Mouse (Mus musculus): ENCODE results near the gene Frem1. TPM values are rescaled to one million over a fixed set of nuclear protein-coding genes. Genes with fewer than 3 reads are reported as not detected.

The Frem1 gene
- total and polyA plus RNA-seq, 2 experiments from 2014 or later: 1.0 to 5.1 TPM

DNA sequence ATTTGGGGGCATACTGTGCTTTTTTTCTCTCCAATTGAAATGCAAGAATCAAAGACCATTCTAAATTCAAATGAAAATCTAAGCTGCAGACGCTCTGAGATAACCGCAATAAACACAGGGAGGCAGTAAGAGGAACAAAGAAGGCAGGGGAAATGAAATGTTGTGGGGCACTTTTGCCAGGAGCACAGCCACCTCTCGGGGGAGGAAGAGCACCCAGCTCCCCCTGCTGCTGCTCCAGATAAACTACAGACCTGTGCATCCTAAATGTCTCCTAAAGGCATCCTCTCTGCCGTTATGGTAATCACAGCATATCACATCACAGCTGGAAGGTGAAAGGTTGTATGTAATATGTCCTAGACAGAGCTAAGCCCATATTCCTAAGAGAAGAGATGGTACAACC is 98.1 kb downstream of the Frem1 start:
- H3K4me1 ChIP-seq (ENCODE audit: insufficient read depth, low read length): no peaks in the 10 kb centered on the region
- no peak overlapping the region for H3K4me3 ChIP-seq (ENCODE audit: low read depth, low read length)
- H3K36me3 ChIP-seq (ENCODE audit: insufficient read depth, low read length): no peaks in the 10 kb centered on the region
- no peak; the same call in 1 of the 2 replicates for TF ChIP-seq CTCF (IDR thresholded peaks at IDR 0.05)
- DNase-seq (ENCODE audit: low spot score): no peak
- H3K9ac ChIP-seq (replicated peaks; ENCODE audit: low read length, poor library complexity, severe bottlenecking): no peak overlapping the region
- H3K27me3 ChIP-seq (ENCODE audit: insufficient read depth, low read length): no peaks in the 10 kb centered on the region
- no peak overlapping the region for H3K27ac ChIP-seq (ENCODE audit: low read depth, low read length)
- no peaks in the 10 kb centered on the region for H3K9me3 ChIP-seq (ENCODE audit: low read length)
- WGBS: 47% methylated on average over 4 of the region's 4 CpGs
- H3K4me2 ChIP-seq (ENCODE audit: low read depth, low read length, poor library complexity, severe bottlenecking): no peak overlapping the region
- ATAC-seq (ENCODE audit: low FRiP score): no peak

DNA sequence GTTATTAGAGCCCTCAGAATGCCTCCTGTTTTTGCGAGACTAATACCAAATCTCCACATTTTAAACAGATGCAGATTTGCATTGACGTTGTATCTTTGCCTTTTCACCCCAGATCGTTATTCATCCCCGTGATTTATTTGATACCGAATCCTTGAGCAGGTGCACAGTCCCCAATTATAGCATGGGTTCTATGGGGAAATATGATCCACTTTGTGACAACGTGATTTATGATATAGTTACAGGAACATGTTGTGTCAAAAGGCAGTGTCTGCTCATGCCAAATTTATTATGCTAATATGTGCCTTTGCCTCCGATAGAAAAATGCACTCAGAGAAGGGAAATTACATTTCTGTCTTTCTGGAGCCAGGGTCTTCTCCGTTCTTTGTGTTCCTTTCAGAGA is 102.6 kb downstream of the Frem1 start:
- ATAC-seq (ENCODE audit: low FRiP score) (no peak), DNase-seq (ENCODE audit: low spot score) (no peak)
- no peak overlapping the region for H3K4me2 ChIP-seq (ENCODE audit: low read depth, low read length, poor library complexity, severe bottlenecking)
- no peaks in the 10 kb centered on the region for H3K27me3 ChIP-seq (ENCODE audit: insufficient read depth, low read length)
- 63% methylated on average over 8 of the region's 8 CpGs for WGBS
- H3K36me3 ChIP-seq (ENCODE audit: insufficient read depth, low read length): no peaks in the 10 kb centered on the region
- no peak overlapping the region for H3K27ac ChIP-seq (ENCODE audit: low read depth, low read length)
- no peak overlapping the region for H3K4me3 ChIP-seq (ENCODE audit: low read depth, low read length)
- no peak overlapping the region for H3K9ac ChIP-seq (replicated peaks; ENCODE audit: low read length, poor library complexity, severe bottlenecking)
- TF ChIP-seq CTCF (IDR thresholded peaks at IDR 0.05): no peak
- H3K9me3 ChIP-seq (ENCODE audit: low read length): no peaks in the 10 kb centered on the region
- peaks cover 6% of the 10 kb centered on the region; the same call in 1 of the 2 replicates for H3K4me1 ChIP-seq (ENCODE audit: insufficient read depth, low read length)

DNA sequence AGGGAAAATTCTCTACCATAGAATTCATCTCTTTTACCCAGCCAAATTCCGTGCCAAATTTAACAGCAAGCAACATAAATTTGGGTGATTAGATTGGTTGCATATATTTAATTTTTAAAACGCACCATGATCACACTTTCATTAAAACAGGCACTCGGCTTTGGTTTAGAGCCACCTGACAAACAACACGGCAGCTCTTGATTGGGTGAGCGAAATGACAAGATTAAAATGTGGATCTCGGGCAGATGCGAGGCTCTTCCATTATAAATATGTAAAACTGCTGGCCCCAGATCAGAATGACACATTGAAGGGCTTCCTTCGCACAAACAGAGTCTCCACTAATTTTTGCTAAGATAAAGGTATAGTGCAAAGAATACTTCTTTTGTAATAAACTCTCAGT is 105.4 kb downstream of the Frem1 start:
- ATAC-seq (ENCODE audit: low FRiP score): no peak
- H3K4me3 ChIP-seq (ENCODE audit: low read depth, low read length): no peak overlapping the region
- no peak overlapping the region for H3K4me2 ChIP-seq (ENCODE audit: low read depth, low read length, poor library complexity, severe bottlenecking)
- H3K36me3 ChIP-seq (ENCODE audit: insufficient read depth, low read length): no peaks in the 10 kb centered on the region
- TF ChIP-seq CTCF (IDR thresholded peaks at IDR 0.05): no peak
- H3K9ac ChIP-seq (replicated peaks; ENCODE audit: low read length, poor library complexity, severe bottlenecking): no peak overlapping the region
- H3K27ac ChIP-seq (ENCODE audit: low read depth, low read length): no peak overlapping the region
- 58% methylated on average over 8 of the region's 8 CpGs for WGBS
- DNase-seq (ENCODE audit: low spot score): peak; percentile 54
- no peaks in the 10 kb centered on the region for H3K27me3 ChIP-seq (ENCODE audit: insufficient read depth, low read length)
- H3K9me3 ChIP-seq (ENCODE audit: low read length): no peaks in the 10 kb centered on the region
- H3K4me1 ChIP-seq (ENCODE audit: insufficient read depth, low read length): peaks cover 6% of the 10 kb centered on the region; the same call in 1 of the 2 replicates

DNA sequence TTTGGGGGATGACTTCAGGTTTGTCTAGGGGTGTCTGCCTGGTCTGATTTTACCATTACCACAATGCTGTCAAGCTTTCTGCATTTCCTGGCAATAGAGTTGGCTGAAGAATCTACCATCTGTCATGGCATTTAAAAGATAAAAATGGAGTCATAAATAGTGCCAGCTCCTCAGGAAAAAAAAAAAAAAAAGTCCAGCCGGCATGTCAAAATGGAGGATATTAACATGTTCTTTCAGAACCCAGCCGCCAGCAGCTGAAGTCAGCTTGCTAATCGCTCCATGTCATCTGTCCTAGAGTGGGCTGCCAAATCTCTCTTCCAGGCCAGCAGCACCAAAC is 105.9 kb downstream of the Frem1 start:
- 24% methylated on average over 3 of the region's 3 CpGs for WGBS

DNA sequence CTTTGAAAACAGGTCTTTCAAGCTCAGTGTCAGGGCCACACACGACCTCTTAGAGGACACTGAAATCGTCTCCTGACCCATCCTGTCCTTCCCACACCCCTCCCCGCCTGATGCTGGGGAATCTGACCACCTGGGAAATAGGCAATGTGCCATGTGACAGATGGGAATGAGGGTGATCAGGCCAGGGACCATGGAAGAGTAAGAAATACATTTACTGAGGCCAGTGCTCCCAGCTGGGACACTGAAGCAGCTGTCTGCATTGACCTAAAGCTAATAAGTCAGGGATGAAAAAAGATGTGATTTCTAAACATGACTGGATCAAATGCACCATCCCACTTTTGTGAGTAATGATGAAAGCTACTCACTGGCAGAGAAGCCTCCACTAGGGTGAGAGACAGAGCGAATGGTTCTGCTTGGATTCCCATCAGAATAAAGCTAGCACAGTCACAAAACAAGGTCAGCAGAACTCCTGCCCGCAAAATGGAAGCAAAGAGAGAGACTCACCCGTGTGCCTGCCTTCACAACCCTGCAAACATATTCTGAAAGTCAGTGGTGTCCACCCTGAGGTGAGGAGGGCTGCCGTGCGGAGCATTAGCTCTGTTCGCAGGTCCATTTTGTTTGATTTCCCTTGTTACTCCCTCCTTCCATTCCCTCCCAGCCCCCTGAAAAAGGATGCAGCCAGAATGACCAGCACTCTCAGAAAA is 106.4 kb downstream of the Frem1 start:
- ATAC-seq (ENCODE audit: low FRiP score) (peak; percentile 31; the same call in 1 of the 2 replicates), DNase-seq (ENCODE audit: low spot score) (peak; percentile 76)
- H3K9me3 ChIP-seq (ENCODE audit: low read length): no peaks in the 10 kb centered on the region
- H3K27ac ChIP-seq (ENCODE audit: low read depth, low read length): 0 out of 2 replicates have a peak overlapping the region, but pooled peaks have one; percentile 44
- no peaks in the 10 kb centered on the region for H3K36me3 ChIP-seq (ENCODE audit: insufficient read depth, low read length)
- no peak overlapping the region for H3K4me3 ChIP-seq (ENCODE audit: low read depth, low read length)
- no peaks in the 10 kb centered on the region for H3K27me3 ChIP-seq (ENCODE audit: insufficient read depth, low read length)
- no peak overlapping the region for H3K9ac ChIP-seq (replicated peaks; ENCODE audit: low read length, poor library complexity, severe bottlenecking)
- no peak for TF ChIP-seq CTCF (IDR thresholded peaks at IDR 0.05)
- H3K4me2 ChIP-seq (ENCODE audit: low read depth, low read length, poor library complexity, severe bottlenecking): no peak overlapping the region
- peaks cover 6% of the 10 kb centered on the region; the same call in 1 of the 2 replicates for H3K4me1 ChIP-seq (ENCODE audit: insufficient read depth, low read length)
- 61% methylated on average over 9 of the region's 9 CpGs for WGBS

More for the DNA sequence above, 105.9 kb downstream of the Frem1 start:
- Histone ChIP-seq H3K4me3 (ENCODE audit: low read depth, low read length) (no peak overlapping the region), H3K27me3 (ENCODE audit: insufficient read depth, low read length) (no peaks in the 10 kb centered on the region), H3K9ac (replicated peaks; ENCODE audit: low read length, poor library complexity, severe bottlenecking) (no peak overlapping the region), H3K9me3 (ENCODE audit: low read length) (no peaks in the 10 kb centered on the region), H3K27ac (ENCODE audit: low read depth, low read length) (0 out of 2 replicates have a peak overlapping the region, but pooled peaks have one; percentile 44), H3K4me2 (ENCODE audit: low read depth, low read length, poor library complexity, severe bottlenecking) (no peak overlapping the region), H3K4me1 (ENCODE audit: insufficient read depth, low read length) (peaks cover 6% of the 10 kb centered on the region; the same call in 1 of the 2 replicates), H3K36me3 (ENCODE audit: insufficient read depth, low read length) (no peaks in the 10 kb centered on the region)
- no peak for TF ChIP-seq CTCF (IDR thresholded peaks at IDR 0.05)
- peak; percentile 42; the same call in 1 of the 2 replicates for ATAC-seq (ENCODE audit: low FRiP score)
- DNase-seq (ENCODE audit: low spot score): peak; percentile 88

DNA sequence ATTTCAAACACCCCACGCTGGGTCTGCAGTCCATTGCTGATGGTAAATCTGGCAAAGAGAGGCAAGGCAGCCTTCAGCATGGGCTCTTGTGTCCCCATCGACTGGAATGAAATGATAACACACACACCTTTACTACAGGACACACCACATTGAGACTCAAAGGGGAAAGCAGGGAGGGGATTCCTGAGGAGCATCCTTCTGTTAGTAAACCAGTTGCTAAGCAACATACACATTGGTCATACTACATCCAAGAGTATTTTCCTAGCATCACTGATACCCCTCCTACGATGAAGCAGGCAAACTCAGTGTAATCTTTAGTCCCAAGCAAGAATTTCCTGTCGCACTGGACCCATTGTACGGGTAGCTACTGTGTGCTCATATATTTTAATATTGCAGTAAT is 111.5 kb downstream of the Frem1 start:
- peak; percentile 38; the same call in 1 of the 2 replicates for ATAC-seq (ENCODE audit: low FRiP score)

More for the DNA sequence above, 111.5 kb downstream of the Frem1 start:
- no peak overlapping the region for H3K27ac ChIP-seq (ENCODE audit: low read depth, low read length)
- 77% methylated on average over 5 of the region's 5 CpGs for WGBS
- no peak overlapping the region for H3K9ac ChIP-seq (replicated peaks; ENCODE audit: low read length, poor library complexity, severe bottlenecking)
- H3K4me2 ChIP-seq (ENCODE audit: low read depth, low read length, poor library complexity, severe bottlenecking): no peak overlapping the region
- H3K4me1 ChIP-seq (ENCODE audit: insufficient read depth, low read length): peaks cover 2% of the 10 kb centered on the region; the same call in 1 of the 2 replicates
- H3K9me3 ChIP-seq (ENCODE audit: low read length): no peaks in the 10 kb centered on the region
- no peaks in the 10 kb centered on the region for H3K36me3 ChIP-seq (ENCODE audit: insufficient read depth, low read length)
- no peak for TF ChIP-seq CTCF (IDR thresholded peaks at IDR 0.05)
- H3K4me3 ChIP-seq (ENCODE audit: low read depth, low read length): no peak overlapping the region
- DNase-seq (ENCODE audit: low spot score): peak; percentile 18
- H3K27me3 ChIP-seq (ENCODE audit: insufficient read depth, low read length): no peaks in the 10 kb centered on the region
